Mouse (Mus musculus) kidney, adult 2 months (tissue): ENCODE results near the gene Rtel1.

Experiments
- CTCF ChIP-seq: fragments of 200-500 bp; conservative IDR thresholded peaks from 2 replicates; pipeline ENCODE4 v1.5.1; 2011; ENCODE audit warnings: low read depth, mild to moderate bottlenecking, control low read depth, low read length, moderate library complexity, mixed read lengths; ENCODE audit not compliant: insufficient read depth, insufficient read length
- POLR2A ChIP-seq: fragments of 200-500 bp; IDR thresholded peaks from one replicate; pipeline ENCODE4 v1.6.1; 2011; ENCODE audit warnings: low read depth, low read length, control low read depth

- no peak for TF ChIP-seq POLR2A
- no peak for TF ChIP-seq CTCF
Observed at GRCm38 (mm10) chr2:181273829-181274228, 45.7 kb upstream of the Rtel1 start.
